Comparison of ENCODE assay signal across 9 mouse cellular contexts in the genomic region with DNA sequence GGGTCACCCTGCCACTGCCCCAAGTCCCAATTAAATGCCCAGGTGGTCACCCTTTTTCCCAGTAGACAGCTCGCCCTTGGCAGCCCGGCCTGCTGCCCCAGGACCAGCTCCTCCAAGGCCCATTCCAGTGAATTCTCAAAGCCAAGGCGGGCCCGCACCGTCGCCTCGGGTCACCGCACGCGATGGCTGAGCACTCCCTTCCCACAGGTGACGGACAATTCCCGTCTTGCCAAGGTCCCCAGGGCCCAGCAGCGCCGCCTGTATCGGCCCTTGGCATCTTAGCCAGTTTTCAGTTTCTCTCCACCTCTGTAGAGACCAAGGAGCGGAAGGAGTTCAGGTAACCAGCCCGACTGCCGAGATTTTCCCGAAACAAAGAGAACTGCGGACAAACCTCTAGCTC. TPM values are rescaled to one million over a fixed set of nuclear protein-coding genes. Genes with fewer than 3 reads are reported as not detected.
DNase-seq lines count a peak whose midpoint lies in the region; ATAC-seq and TF ChIP-seq lines count a peak whose summit lies in the region.
"Had no signal": no experiment of that assay in that cellular context is flagged by ENCODE, and none has a peak within 500 bp of the region (broad histone marks: within the 10 kb centered on the region; RNA-seq: fewer than 3 reads in every experiment).

No protein-coding gene starts in this region.

- H3K27ac ChIP-seq in ES-E14 (ENCODE audit: insufficient read depth, low read depth, low read length, poor library complexity, severe bottlenecking): no peak overlapping the region
- H3K27ac ChIP-seq in embryonic facial prominence, embryonic 15.5 days (replicated peaks): no peak overlapping the region
- peak overlapping the region; percentile 71 for H3K27ac ChIP-seq in kidney, embryonic 15.5 days

- DNase-seq in ES-E14 (ENCODE audit: low read depth, low spot score): no peak
- peak; percentile 16 for DNase-seq in lung, postnatal 10 days
- DNase-seq in urinary bladder, postnatal 10 days (ENCODE audit: low spot score): no peak
- no peak for DNase-seq in adipocyte (ENCODE audit: low spot score)
- DNase-seq in urinary bladder, postnatal 25 days (ENCODE audit: low spot score): no peak

- WGBS in embryonic facial prominence, embryonic 15.5 days: 4% methylated on average over 20 of the region's 20 CpGs
- WGBS in kidney, embryonic 15.5 days: 4% methylated on average over 20 of the region's 20 CpGs

- H3K4me1 ChIP-seq in ES-E14 (ENCODE audit: control insufficient read depth in 2 of 2, insufficient read depth in 2 of 2, low read length in 2 of 2, poor library complexity in 1 of 2): peaks cover 0 to 4% of the 10 kb centered on the region in 2 experiments; a peak in 1 of 4 replicates
- H3K4me1 ChIP-seq in embryonic facial prominence, embryonic 15.5 days: peaks cover 14% of the 10 kb centered on the region
- peaks cover 21% of the 10 kb centered on the region for H3K4me1 ChIP-seq in kidney, embryonic 15.5 days

- peak overlapping the region; percentile 63 for H3K4me2 ChIP-seq in embryonic facial prominence, embryonic 15.5 days (replicated peaks)
- H3K4me2 ChIP-seq in kidney, embryonic 15.5 days: peak overlapping the region; percentile 79

- H3K9ac ChIP-seq in ES-E14 (ENCODE audit: insufficient read depth, low read depth, low read length, poor library complexity, severe bottlenecking): peak overlapping the region; percentile 55
- H3K9ac ChIP-seq in embryonic facial prominence, embryonic 15.5 days: no peak overlapping the region
- H3K9ac ChIP-seq in kidney, embryonic 15.5 days: peak overlapping the region; percentile 48

- peaks cover 40% of the 10 kb centered on the region for H3K27me3 ChIP-seq in embryonic facial prominence, embryonic 15.5 days
- H3K27me3 ChIP-seq in kidney, embryonic 15.5 days: peaks cover 43% of the 10 kb centered on the region

- H3K4me3 ChIP-seq in ES-E14 (ENCODE audit: insufficient read depth in 1 of 2, low read depth in 1 of 2, low read length in 2 of 2, poor library complexity in 1 of 2, severe bottlenecking in 1 of 2): peak overlapping the region; percentile 63 to 66; a peak in 3 of 4 replicates
- peak overlapping the region; percentile 38 for H3K4me3 ChIP-seq in embryonic facial prominence, embryonic 15.5 days (replicated peaks)
- H3K4me3 ChIP-seq in kidney, embryonic 15.5 days (replicated peaks): peak overlapping the region; percentile 51

- H3K9me3 ChIP-seq in ES-E14 (ENCODE audit: control insufficient read depth, insufficient read depth, low read depth, low read length): no peaks in the 10 kb centered on the region
- H3K9me3 ChIP-seq in embryonic facial prominence, embryonic 15.5 days (replicated peaks): no peaks in the 10 kb centered on the region
- H3K9me3 ChIP-seq in kidney, embryonic 15.5 days (replicated peaks): no peaks in the 10 kb centered on the region

- H3K36me3 ChIP-seq in ES-E14 (ENCODE audit: control insufficient read depth, insufficient read depth, low read length, poor library complexity, severe bottlenecking): no peaks in the 10 kb centered on the region
- no peaks in the 10 kb centered on the region for H3K36me3 ChIP-seq in embryonic facial prominence, embryonic 15.5 days
- H3K36me3 ChIP-seq in kidney, embryonic 15.5 days: no peaks in the 10 kb centered on the region

- no peak for ATAC-seq in embryonic facial prominence, embryonic 15.5 days (ENCODE audit: insufficient number of reproducible peaks, low FRiP score, low TSS enrichment, low read depth)
- no peak for ATAC-seq in kidney, embryonic 15.5 days (replicated peaks; ENCODE audit: low FRiP score)
- no peak for ATAC-seq in erythroid progenitor cell, adult 5-6 weeks (replicated peaks; ENCODE audit: low FRiP score, poor library complexity, severe bottlenecking)
- ATAC-seq: inflammation-experienced regulatory T-cells, adult 6 months had no signal

- in situ Hi-C loops in ES-E14 (cut with MboI; ENCODE audit: low sequenced_read_pairs in 2 of 2, unreplicated experiment in 2 of 2): no loop called here

TF ChIP-seq in ES-E14, 5 proteins besides CTCF, POLR2A, EP300 and RAD21:
- TF ChIP-seq ZNF384 (IDR thresholded peaks at IDR 0.05; ENCODE audit: low read depth, low read length) (no peak), HCFC1 (IDR thresholded peaks at IDR 0.05; ENCODE audit: borderline replicate concordance, insufficient read depth, low read length) (no peak), MAFK (IDR thresholded peaks at IDR 0.05; ENCODE audit: insufficient read depth, low read depth, low read length) (no peak)
TF ChIP-seq in ES-E14: peak in this region for 0.

RNA-seq across cellular contexts. Expression of gene Tmprss2, which starts 0.7 kb away (rescaled TPM):
- 1.4 and 1.7 TPM in 2 replicates for total RNA-seq in ES-E14 (2012; rRNA removed)
- polyA plus RNA-seq in embryonic facial prominence, embryonic 15.5 days (2015; fragmentation: Nextera tagmentation; extraction: Ambion mirVana): 3.2 and 4.7 TPM in 2 replicates
- polyA plus RNA-seq in kidney, embryonic 15.5 days (2015; fragmentation: Nextera tagmentation; extraction: Ambion mirVana): 31.9 and 32.5 TPM in 2 replicates
- not detected in 2 replicates for total RNA-seq in erythroid progenitor cell, adult 5-6 weeks (2015; ENCODE audit: low replicate concordance)
- not detected in 2 replicates for total RNA-seq in erythroid progenitor cell, adult 5-6 weeks (2017; ENCODE audit: low replicate concordance)
